Mouse (Mus musculus) splenic B cell, adult 2 months (primary cell): ENCODE measurements around the gene Pnma1.

Experiments
- DNase-seq: peaks from one replicate; pipeline ENCODE4 v3.0.0-alpha.2; 2011; ENCODE audit warnings: low read depth, low spot score
- H3K27me3 ChIP-seq: 2 replicates; pipeline ENCODE4 v1.6.1; 2012; ENCODE audit warnings: mild to moderate bottlenecking, low read length, moderate library complexity, mixed read lengths; ENCODE audit not compliant: control insufficient read depth, poor library complexity, insufficient read depth, severe bottlenecking
- H3K36me3 ChIP-seq: 2 replicates; pipeline ENCODE4 v1.6.1; 2012; ENCODE audit warnings: mild to moderate bottlenecking, low read length, moderate library complexity, mixed read lengths; ENCODE audit not compliant: control insufficient read depth, poor library complexity, insufficient read depth, severe bottlenecking

Gene Pnma1

GRCm38 (mm10) chr12:84173309-84173915, 25.1 kb upstream of the Pnma1 start:
- no peak for DNase-seq
- Histone ChIP-seq H3K27me3 (no peaks in the 10 kb centered on the region), H3K36me3 (peaks cover 26% of the 10 kb centered on the region)

GRCm38 (mm10) chr12:84172862-84173261, 24.6 kb upstream of the Pnma1 start:
- peaks cover 28% of the 10 kb centered on the region for H3K36me3 ChIP-seq
- DNase-seq, result no peak
- H3K27me3 ChIP-seq, result no peaks in the 10 kb centered on the region

- H3K36me3 ChIP-seq, result peaks cover 29% of the 10 kb centered on the region
- DNase-seq, result no peak
- H3K27me3 ChIP-seq, result no peaks in the 10 kb centered on the region
Observed at GRCm38 (mm10) chr12:84172216-84172615, 23.9 kb upstream of the Pnma1 start.

DNA sequence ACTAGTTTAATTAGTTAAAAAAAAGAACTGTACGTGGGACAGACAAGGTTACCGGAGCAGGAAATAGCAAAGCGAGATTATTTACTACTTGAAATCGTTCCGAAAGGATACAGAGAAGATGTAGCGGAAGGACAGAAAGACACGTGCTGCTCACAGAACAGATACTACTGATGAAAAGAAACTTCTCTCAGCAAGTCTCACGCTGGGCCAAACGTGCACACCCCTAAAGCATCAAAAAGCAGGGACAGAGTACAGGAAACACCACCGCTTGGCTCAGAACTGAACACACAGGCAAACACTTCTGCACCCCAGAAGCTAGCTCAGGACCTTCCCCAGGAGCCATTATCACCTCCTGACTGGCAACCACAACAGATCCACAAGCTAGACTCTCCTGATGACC, 22.3 kb upstream of the Pnma1 start:
- Histone ChIP-seq H3K27me3 (no peaks in the 10 kb centered on the region), H3K36me3 (peaks cover 30% of the 10 kb centered on the region)
- no peak for DNase-seq

- no peak for DNase-seq
- no peaks in the 10 kb centered on the region for H3K27me3 ChIP-seq
- H3K36me3 ChIP-seq, result peaks cover 25% of the 10 kb centered on the region
Observed at GRCm38 (mm10) chr12:84165631-84166373, 17.5 kb upstream of the Pnma1 start.

DNA sequence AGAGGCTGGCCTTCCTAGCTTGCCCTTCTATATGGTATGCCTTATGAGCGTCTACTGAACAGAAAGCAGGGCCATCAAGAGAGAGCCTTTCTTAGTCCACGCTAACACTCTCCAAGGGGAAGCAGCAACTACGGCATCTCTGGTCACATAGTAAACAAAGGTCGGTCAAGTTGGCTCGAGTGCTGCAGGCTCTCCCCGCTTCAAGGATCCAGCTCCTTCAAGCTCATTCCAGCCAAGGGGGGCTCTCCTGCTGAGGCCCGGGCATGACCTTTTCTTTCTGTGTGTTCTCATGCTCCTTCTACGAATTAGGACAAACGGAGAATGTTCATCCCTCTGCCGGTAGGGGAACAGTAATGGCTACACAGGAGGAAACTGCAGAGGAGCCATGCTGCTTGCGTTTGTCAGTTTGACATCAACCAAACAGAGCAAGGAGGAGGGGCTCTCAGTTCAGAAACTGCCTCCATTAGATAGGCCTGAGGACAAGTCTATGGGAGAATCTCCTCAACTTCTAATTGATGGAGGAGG, 15.4 kb upstream of the Pnma1 start:
- Histone ChIP-seq H3K36me3 (peaks cover 32% of the 10 kb centered on the region), H3K27me3 (no peaks in the 10 kb centered on the region)
- DNase-seq, result no peak

DNA sequence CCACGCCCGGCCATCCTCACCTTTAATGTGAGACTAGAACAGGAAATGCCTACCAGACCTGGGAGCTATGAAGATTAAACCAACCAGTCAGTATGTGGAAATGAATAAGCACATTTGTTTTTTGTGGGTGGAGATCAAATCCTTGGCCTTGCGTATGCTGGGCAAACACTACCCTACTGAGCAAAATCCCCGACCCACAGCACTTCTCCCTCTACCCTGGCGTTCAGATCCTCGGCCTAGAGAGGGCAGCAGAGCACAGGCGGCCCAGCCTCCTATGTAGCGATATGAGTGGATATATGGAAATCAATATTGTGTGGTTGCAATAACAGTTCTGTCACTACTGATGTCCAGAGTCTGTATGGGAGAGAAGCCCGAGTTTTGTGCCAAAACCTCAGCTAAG, 14.8 kb upstream of the Pnma1 start:
- peaks cover 33% of the 10 kb centered on the region for H3K36me3 ChIP-seq
- peak; percentile 79 for DNase-seq
- no peaks in the 10 kb centered on the region for H3K27me3 ChIP-seq

DNA sequence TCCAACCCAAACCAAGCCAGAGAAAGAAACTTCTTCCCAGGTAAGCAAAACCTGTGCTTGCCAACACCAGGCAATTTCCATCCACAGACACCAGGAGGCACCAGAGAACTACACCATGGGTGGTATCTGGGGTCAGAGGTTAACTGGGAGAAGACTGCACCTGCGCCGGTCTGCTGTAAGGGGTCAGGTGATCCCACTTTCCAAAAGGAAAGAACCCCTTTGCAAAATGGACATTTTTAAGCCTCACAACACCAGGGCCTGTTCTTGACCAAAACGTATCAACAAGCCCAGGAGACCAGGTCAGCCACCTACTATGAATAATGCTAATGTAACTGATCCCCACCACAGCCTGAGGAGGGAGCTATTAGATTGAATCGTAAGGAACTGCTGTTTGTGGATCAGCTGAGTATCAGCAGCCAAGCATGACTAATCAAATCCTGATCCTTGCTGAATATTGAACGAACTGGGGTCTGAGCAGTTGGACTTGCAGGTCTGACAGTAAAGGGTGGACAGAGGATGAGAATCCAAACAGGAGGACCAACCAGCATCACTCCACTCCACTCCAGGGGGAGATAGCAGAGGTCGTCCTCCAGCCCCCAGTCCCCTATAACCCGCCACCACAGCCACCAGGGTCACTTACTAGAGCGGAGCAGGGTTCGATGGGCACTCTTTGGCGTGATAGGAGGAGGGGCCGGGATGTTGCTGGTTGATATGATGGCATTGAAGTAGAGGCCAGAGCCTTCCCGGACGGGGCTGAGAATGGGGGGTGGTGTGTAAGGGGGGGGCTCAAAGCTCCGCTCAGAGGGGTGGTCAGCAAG, 13.5 kb upstream of the Pnma1 start:
- no peaks in the 10 kb centered on the region for H3K27me3 ChIP-seq
- H3K36me3 ChIP-seq, result peaks cover 35% of the 10 kb centered on the region
- peak; percentile 69 for DNase-seq

GRCm38 (mm10) chr12:84161116-84161515, 12.8 kb upstream of the Pnma1 start:
- peaks cover 35% of the 10 kb centered on the region for H3K36me3 ChIP-seq
- no peaks in the 10 kb centered on the region for H3K27me3 ChIP-seq
- no peak for DNase-seq

- DNase-seq, result no peak
- H3K27me3 ChIP-seq, result no peaks in the 10 kb centered on the region
- H3K36me3 ChIP-seq, result peaks cover 35% of the 10 kb centered on the region
Observed at GRCm38 (mm10) chr12:84160491-84160890, 12.2 kb upstream of the Pnma1 start.

DNA sequence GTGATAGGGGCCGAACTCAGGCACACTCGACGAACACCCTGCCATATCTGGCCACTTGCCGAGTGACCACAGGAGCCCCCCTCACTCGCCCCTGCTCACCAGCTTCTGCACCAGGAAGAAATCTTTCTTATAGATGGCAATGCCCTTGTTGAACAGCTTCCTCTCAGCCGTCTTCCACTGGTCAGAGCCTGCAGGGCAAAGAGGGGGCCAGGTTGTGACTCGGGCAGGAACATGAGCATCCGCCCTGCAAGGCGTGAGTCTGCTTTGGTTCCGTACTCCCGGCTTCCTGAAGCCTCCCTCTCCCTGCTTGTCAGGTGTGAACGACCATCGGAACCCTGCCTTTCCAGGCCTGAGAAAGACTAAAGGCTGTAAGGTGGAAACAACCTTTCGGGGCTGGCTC, 9.9 kb upstream of the Pnma1 start:
- Histone ChIP-seq H3K27me3 (no peaks in the 10 kb centered on the region), H3K36me3 (peaks cover 33% of the 10 kb centered on the region)
- no peak for DNase-seq

DNA sequence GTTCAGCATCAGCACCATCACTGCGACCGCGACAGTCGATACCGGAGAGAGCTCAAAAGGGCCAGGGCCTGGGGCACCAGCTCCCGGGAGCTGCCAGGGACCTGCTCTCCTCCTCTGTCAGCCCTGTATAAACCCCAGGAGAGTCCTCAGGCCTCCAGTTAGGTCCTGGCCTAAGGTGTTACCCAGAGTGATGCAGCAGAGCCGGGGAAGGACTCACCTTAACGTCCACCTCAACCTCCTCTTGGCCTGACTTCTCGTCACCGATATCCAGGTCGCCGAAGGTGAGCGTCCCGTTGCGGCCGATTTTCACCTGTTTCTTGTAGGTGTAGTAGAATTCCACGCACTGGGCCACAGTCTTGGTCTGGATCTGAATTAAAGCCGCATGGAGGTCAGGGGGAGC, 7.9 kb upstream of the Pnma1 start:
- peaks cover 38% of the 10 kb centered on the region for H3K36me3 ChIP-seq
- DNase-seq, result no peak

GRCm38 (mm10) chr12:84155523-84155871, 7.2 kb upstream of the Pnma1 start:
- no peak for DNase-seq
- Histone ChIP-seq H3K36me3 (peaks cover 36% of the 10 kb centered on the region), H3K27me3 (no peaks in the 10 kb centered on the region)

More for the DNA sequence above, 7.9 kb upstream of the Pnma1 start:
- no peaks in the 10 kb centered on the region for H3K27me3 ChIP-seq

DNA sequence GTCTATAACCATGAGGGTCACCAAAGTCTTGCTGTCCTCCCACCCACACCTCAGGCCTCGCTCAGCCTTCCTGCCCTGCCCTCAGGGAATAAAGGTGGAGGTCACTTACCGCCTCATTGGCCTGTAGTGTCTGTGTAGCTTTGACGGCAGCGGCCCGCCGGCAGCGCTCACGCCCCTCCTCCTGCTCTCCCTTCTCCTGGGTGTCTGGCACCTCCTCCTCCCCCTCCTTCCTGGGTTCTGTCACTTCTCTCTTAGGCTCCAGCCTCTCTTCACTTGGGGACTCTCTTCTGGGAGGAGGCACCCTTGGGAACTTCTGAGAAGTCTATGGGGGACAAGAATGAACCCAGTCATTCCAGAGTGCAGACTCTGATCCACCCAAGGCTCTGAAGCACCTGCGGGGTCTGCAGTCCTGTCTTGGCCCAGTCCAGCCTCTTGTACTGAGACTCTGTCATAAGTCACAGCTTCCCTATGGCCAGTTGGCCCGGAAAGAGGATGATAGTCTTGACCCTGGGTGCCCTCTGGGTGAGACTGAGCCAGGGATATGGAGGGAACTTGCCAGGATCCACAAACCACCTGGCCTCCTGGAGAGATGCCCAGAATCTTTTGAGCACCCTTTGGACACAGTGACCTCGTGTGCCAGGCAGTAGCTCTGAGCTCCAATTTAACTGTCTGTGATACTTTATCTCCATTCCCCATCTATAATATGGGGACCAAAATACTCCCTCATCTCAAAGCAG, 6.7 kb upstream of the Pnma1 start:
- peaks cover 31% of the 10 kb centered on the region for H3K36me3 ChIP-seq
- DNase-seq, result no peak
- H3K27me3 ChIP-seq, result no peaks in the 10 kb centered on the region
